Mouse (Mus musculus): ENCODE results near the gene Gm21969. TPM values are rescaled to one million over a fixed set of nuclear protein-coding genes. Genes with fewer than 3 reads are reported as not detected.

Gm21969 gene
- polyA plus RNA-seq (2015; fragmentation: Nextera tagmentation; extraction: Ambion mirVana): not detected in 2 replicates

DNA sequence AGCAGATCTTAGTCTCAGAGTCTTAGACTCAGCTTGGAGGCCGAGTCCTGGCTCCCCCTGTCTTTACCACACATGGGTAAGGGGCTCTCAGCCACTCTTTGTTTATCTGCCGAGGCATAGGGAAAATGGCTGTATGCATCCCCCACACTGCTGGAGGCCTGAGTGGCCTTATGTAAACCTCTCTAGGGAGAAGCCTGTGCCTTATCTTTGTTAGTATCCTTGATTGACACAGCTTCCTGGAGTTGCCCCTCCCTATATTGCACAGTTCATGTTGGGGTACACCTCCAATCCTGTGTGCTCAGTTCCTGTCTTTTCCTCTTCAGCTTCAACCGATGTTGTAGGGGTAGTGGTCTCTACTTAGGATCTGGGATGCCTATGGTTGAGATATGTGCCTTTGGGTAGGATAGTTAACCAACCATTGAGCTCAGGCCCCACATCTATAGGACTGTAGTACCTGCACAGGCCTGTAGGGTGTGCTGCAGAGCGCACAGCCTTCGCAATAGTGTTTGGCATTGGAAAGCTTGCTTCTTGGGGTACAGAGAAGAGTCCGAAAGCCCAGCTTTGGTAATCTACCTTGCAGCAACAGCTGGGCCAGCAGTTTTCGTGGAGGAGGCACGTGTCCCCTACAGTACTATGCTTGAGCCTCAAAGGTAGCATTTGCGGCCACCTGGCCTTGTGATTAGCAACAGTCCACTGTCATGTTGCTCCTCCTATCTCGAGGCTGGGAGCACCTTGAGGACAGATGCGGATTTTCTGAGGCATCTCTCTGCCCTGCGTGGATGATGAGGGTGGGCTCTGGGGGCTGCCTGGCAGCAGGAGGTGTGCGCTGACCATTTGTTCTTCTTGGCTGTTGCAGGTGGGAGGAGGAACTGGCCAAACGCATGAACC lies at the start of gene Gm21969:
Gene Gm21969, plus strand, starts transcription at position 830 of the 888 bp plus-strand sequence.
- Histone ChIP-seq H3K4me3 (ENCODE audit: low read depth, low read length) (no peak within 1 kb of the TSS), H3K36me3 (ENCODE audit: control insufficient read depth, insufficient read depth, low read length) (peaks cover 2% of the 10 kb centered on the region; the same call in 1 of the 2 replicates), H3K27me3 (ENCODE audit: control insufficient read depth, insufficient read depth, low read depth, low read length) (no peaks in the 10 kb centered on the region), H3K4me1 (ENCODE audit: control insufficient read depth, insufficient read depth, low read length) (peaks cover 22% of the 10 kb centered on the region), H3K4me2 (ENCODE audit: low read length) (no peak within 1 kb of the TSS), H3K27ac (ENCODE audit: low read length) (no peak within 1 kb of the TSS), H3K9ac (ENCODE audit: low read depth, low read length) (no peak within 1 kb of the TSS), H3K9me3 (replicated peaks; ENCODE audit: control insufficient read depth, low read length, poor library complexity, severe bottlenecking) (no peaks in the 10 kb centered on the region)
- WGBS: 52% methylated on average over 14 of the region's 14 CpGs
- ATAC-seq: no peak

DNA sequence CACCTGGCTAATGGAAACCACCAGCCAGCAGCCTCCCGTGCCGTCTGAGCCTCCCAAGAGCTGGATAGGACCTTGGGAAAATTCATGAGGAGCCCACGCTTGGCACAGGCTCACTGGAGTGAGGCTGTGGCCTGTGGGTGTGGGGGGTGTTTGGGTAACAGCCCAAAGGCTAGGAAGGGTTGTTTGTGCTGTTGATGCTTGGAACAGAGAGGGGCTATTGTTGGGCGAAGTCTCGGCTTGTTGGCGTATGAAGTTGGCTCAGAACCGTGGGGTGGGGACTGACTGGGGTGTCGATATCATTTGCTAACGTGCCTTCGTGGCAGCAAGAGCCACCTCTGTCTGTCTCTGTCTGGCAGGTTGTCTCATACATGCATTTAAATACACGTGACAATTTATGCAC lies 47.8 kb upstream of the Gm21969 start:
- no peak overlapping the region for H3K4me2 ChIP-seq (ENCODE audit: low read length)
- no peak overlapping the region for H3K27ac ChIP-seq (ENCODE audit: low read length)
- no peaks in the 10 kb centered on the region for H3K36me3 ChIP-seq (ENCODE audit: control insufficient read depth, insufficient read depth, low read length)
- no peak for ATAC-seq
- H3K4me3 ChIP-seq (ENCODE audit: low read depth, low read length): no peak overlapping the region
- no peak overlapping the region for H3K9ac ChIP-seq (ENCODE audit: low read depth, low read length)
- H3K9me3 ChIP-seq (replicated peaks; ENCODE audit: control insufficient read depth, low read length, poor library complexity, severe bottlenecking): no peaks in the 10 kb centered on the region
- WGBS: 87% methylated on average over 11 of the region's 11 CpGs
- no peaks in the 10 kb centered on the region for H3K27me3 ChIP-seq (ENCODE audit: control insufficient read depth, insufficient read depth, low read depth, low read length)
- H3K4me1 ChIP-seq (ENCODE audit: control insufficient read depth, insufficient read depth, low read length): no peaks in the 10 kb centered on the region

DNA sequence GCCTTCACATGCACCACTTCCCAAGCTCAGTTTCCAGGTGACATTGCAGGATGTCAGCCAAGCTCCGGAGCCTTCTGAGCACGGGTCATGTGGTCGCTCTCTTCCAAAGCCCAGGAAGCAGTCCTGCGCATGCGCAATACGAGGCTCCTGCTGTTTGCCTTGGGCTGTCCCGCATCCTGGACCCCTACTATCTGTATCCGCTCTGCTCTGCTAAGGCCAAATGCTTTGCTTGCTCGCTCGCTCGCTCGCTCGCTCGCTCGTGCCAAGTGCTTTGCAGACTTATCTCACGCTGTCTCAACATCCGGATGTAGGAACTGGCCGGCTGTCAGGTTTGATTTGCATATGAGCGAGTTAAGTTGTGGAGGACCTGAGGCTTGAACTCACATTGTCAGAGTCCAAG lies 47.0 kb upstream of the Gm21969 start:
- Histone ChIP-seq H3K9ac (ENCODE audit: low read depth, low read length) (no peak overlapping the region), H3K36me3 (ENCODE audit: control insufficient read depth, insufficient read depth, low read length) (no peaks in the 10 kb centered on the region), H3K4me2 (ENCODE audit: low read length) (0 out of 2 replicates have a peak overlapping the region, but pooled peaks have one; percentile 3), H3K27ac (ENCODE audit: low read length) (no peak overlapping the region), H3K4me1 (ENCODE audit: control insufficient read depth, insufficient read depth, low read length) (no peaks in the 10 kb centered on the region), H3K9me3 (replicated peaks; ENCODE audit: control insufficient read depth, low read length, poor library complexity, severe bottlenecking) (no peaks in the 10 kb centered on the region), H3K4me3 (ENCODE audit: low read depth, low read length) (no peak overlapping the region), H3K27me3 (ENCODE audit: control insufficient read depth, insufficient read depth, low read depth, low read length) (no peaks in the 10 kb centered on the region)
- WGBS: 75% methylated on average over 19 of the region's 19 CpGs
- ATAC-seq: no peak

DNA sequence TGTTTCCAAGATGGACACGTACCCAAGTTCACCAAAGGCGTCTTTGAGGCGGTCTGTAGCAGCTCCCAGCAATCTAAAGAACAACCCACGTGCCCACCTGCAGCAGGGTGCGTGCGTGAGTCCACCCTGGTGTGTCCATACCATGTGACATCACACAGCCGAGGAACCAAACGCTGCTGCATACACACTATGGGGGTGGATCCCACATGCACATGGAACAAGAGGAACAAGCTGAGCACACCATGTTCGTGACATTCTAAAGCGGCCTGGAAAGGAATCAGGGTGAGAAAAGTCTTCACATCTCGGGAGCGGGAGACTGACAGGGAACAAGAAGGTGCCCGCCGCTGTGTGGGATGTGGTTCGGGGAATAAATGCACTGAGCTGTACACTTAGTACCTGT lies 34.6 kb upstream of the Gm21969 start:
- ATAC-seq: no peak
- Histone ChIP-seq H3K27me3 (ENCODE audit: control insufficient read depth, insufficient read depth, low read depth, low read length) (no peaks in the 10 kb centered on the region; the same call in 1 of the 2 replicates), H3K27ac (ENCODE audit: low read length) (no peak overlapping the region), H3K9ac (ENCODE audit: low read depth, low read length) (no peak overlapping the region), H3K36me3 (ENCODE audit: control insufficient read depth, insufficient read depth, low read length) (no peaks in the 10 kb centered on the region), H3K4me3 (ENCODE audit: low read depth, low read length) (no peak overlapping the region), H3K9me3 (replicated peaks; ENCODE audit: control insufficient read depth, low read length, poor library complexity, severe bottlenecking) (no peaks in the 10 kb centered on the region), H3K4me2 (ENCODE audit: low read length) (no peak overlapping the region), H3K4me1 (ENCODE audit: control insufficient read depth, insufficient read depth, low read length) (no peaks in the 10 kb centered on the region)
- whole genome bisulfite sequencing: 87% methylated on average over 15 of the region's 15 CpGs

DNA sequence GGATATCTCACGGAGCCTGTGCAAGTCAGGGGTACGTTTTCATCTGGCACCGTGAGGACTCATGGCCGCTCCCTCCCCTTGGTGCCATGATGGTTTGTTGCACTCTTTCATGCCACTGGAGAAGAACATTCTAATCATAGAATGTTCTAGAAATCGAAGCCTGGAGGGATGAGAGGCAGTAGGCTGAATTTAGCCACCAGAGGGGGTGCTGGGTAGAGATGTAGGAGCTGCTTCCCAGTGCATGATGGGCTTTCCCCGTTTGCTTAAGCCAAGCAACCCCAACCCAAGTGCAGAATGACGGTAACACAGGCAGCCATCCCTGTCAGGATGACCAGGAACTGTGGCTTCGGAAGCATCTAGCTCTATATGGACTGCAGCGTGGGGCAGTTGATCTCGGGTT lies 32.2 kb upstream of the Gm21969 start:
- Histone ChIP-seq H3K27ac (ENCODE audit: low read length) (no peak overlapping the region), H3K27me3 (ENCODE audit: control insufficient read depth, insufficient read depth, low read depth, low read length) (no peaks in the 10 kb centered on the region; the same call in 1 of the 2 replicates), H3K36me3 (ENCODE audit: control insufficient read depth, insufficient read depth, low read length) (no peaks in the 10 kb centered on the region), H3K4me1 (ENCODE audit: control insufficient read depth, insufficient read depth, low read length) (peaks cover 3% of the 10 kb centered on the region; the same call in 1 of the 2 replicates), H3K9me3 (replicated peaks; ENCODE audit: control insufficient read depth, low read length, poor library complexity, severe bottlenecking) (no peaks in the 10 kb centered on the region), H3K4me2 (ENCODE audit: low read length) (no peak overlapping the region), H3K4me3 (ENCODE audit: low read depth, low read length) (no peak overlapping the region), H3K9ac (ENCODE audit: low read depth, low read length) (no peak overlapping the region)
- 81% methylated on average over 10 of the region's 10 CpGs for WGBS
- ATAC-seq: no peak

DNA sequence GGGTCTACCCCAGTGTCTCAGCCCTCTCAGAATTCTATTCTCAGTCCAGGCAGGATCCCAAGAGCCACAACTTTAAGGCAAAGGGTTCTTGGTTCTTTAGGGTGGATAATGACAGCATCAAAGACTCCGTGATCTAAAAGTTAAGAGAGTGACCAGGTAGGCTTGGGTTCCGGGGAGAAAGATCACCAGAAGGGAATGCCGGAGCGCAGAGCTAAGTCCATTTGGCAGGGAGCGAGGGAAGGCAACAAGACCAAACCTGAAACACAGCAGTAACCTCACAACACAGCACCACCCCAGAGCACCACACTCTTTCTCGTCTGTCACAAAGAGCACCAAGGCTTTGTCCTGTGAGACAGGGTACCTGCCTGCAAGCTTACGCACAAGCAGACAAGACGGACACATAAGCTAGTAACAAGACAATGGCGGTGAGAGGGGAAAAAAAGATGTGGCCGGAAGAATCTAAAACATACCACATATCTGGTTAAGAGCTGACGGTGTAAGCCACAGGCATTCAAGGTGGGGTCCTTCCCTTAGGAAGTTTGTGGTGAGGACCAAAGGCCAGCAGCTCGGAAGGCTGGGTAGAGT lies 30.0 kb upstream of the Gm21969 start:
- H3K36me3 ChIP-seq (ENCODE audit: control insufficient read depth, insufficient read depth, low read length): no peaks in the 10 kb centered on the region
- peak overlapping the region; percentile 89; the same call in 1 of the 2 replicates for H3K27ac ChIP-seq (ENCODE audit: low read length)
- no peak for ATAC-seq
- no peak overlapping the region for H3K9ac ChIP-seq (ENCODE audit: low read depth, low read length)
- H3K27me3 ChIP-seq (ENCODE audit: control insufficient read depth, insufficient read depth, low read depth, low read length): no peaks in the 10 kb centered on the region; the same call in 1 of the 2 replicates
- no peak overlapping the region for H3K4me3 ChIP-seq (ENCODE audit: low read depth, low read length)
- no peaks in the 10 kb centered on the region for H3K9me3 ChIP-seq (replicated peaks; ENCODE audit: control insufficient read depth, low read length, poor library complexity, severe bottlenecking)
- no peak overlapping the region for H3K4me2 ChIP-seq (ENCODE audit: low read length)
- 88% methylated on average over 12 of the region's 12 CpGs for WGBS
- peaks cover 18% of the 10 kb centered on the region for H3K4me1 ChIP-seq (ENCODE audit: control insufficient read depth, insufficient read depth, low read length)

DNA sequence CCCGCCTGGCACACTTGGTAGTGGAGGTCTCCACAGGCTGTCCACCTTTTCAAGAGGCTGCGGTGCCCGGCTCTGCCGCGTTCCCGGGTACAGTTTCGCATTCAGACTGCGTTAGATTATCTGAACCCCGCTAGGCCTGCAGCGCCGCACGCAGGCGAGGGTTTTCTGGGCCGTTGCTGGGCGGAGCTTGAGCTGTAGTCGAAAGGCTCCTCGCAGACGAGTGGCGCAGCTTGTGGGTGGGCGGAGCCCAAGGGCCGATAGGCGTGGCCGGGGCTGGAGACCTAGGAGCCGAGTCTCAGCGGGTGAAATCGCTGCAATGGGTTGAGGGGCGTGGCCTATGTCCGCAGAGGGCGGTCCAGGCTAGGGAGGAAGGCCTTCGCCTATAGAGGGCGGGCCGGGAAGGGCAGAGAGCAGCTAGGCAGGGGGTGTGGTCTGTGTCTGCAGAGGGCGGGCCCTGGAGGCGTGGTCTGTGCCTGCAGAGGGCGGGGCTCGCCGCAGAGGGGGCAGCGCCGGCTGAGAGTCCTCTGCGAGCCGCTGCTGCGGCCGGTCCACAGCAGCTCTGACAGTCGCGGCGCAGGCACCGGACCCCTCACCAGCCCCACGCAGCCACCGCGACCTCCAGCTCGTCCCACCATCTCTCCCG lies 28.7 kb upstream of the Gm21969 start:
- Histone ChIP-seq H3K27me3 (ENCODE audit: control insufficient read depth, insufficient read depth, low read depth, low read length) (no peaks in the 10 kb centered on the region; the same call in 1 of the 2 replicates), H3K9ac (ENCODE audit: low read depth, low read length) (peak overlapping the region; percentile 91), H3K36me3 (ENCODE audit: control insufficient read depth, insufficient read depth, low read length) (no peaks in the 10 kb centered on the region), H3K4me1 (ENCODE audit: control insufficient read depth, insufficient read depth, low read length) (peaks cover 26% of the 10 kb centered on the region), H3K4me3 (ENCODE audit: low read depth, low read length) (peak overlapping the region; percentile 92), H3K4me2 (ENCODE audit: low read length) (peak overlapping the region; percentile 69), H3K9me3 (replicated peaks; ENCODE audit: control insufficient read depth, low read length, poor library complexity, severe bottlenecking) (no peaks in the 10 kb centered on the region), H3K27ac (ENCODE audit: low read length) (peak overlapping the region; percentile 89)
- WGBS: under 1% methylated on average over 44 of the region's 52 CpGs
- ATAC-seq: peak; percentile 96

DNA sequence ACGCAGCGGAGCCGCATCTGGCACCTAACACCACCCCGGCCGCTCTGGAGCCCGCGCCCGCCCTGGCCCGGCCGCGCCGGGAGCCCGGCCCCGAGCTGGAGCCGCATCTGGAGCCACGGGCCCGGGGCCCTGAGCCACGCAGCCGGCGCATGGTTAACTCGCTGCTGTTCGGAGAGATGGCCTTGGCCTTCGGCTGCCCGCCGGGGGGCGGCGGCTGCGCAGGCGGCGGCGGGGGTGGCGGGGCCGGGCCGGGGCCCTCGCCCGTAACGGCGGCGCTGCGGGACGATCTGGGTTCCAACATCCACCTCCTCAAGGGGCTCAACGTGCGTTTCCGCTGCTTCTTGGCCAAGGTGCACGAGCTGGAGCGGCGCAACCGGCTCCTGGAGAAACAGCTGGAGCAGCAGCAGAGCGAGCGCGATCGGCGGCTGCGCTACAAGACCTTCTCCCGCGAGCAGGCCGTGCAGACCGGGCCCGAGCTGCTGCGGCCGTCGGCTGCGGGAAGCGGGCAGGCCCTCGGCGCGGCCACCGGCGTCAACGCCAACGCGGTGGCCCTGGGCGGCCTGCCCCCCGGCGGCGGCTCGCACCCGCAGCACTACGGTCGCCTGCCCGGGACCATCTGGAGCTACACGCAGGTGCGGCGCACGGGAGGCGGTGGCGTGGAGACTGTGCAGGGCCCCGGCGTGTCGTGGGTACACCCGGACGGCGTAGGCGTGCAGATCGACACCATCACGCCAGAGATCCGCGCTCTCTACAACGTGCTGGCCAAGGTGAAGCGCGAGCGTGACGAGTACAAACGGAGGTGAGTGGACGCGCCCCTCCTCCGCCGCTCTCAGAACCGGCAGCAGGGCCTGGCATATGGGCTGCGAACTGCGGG lies 27.9 kb upstream of the Gm21969 start:
- peak overlapping the region; percentile 92 for H3K4me3 ChIP-seq (ENCODE audit: low read depth, low read length)
- under 1% methylated on average over 88 of the region's 111 CpGs for whole genome bisulfite sequencing
- no peaks in the 10 kb centered on the region for H3K9me3 ChIP-seq (replicated peaks; ENCODE audit: control insufficient read depth, low read length, poor library complexity, severe bottlenecking)
- peak overlapping the region; percentile 69 for H3K4me2 ChIP-seq (ENCODE audit: low read length)
- peak; percentile 68 for ATAC-seq
- no peaks in the 10 kb centered on the region for H3K27me3 ChIP-seq (ENCODE audit: control insufficient read depth, insufficient read depth, low read depth, low read length)
- H3K9ac ChIP-seq (ENCODE audit: low read depth, low read length): peak overlapping the region; percentile 91
- peaks cover 27% of the 10 kb centered on the region for H3K4me1 ChIP-seq (ENCODE audit: control insufficient read depth, insufficient read depth, low read length)
- no peaks in the 10 kb centered on the region for H3K36me3 ChIP-seq (ENCODE audit: control insufficient read depth, insufficient read depth, low read length)
- H3K27ac ChIP-seq (ENCODE audit: low read length): peak overlapping the region; percentile 89

Measured in midbrain, embryonic 16.5 days (tissue).